Mouse (Mus musculus) kidney, postnatal 36 days (tissue): ENCODE measurements around the gene 2610002M06Rik.

ENCODE experiments used
- DNase-seq, 2 experiments: peaks; one replicate each; pipeline ENCODE4 v3.0.0; 2021 to 2022; ENCODE audit warnings: mixed read lengths in 2 of 2

Gene 2610002M06Rik

DNA sequence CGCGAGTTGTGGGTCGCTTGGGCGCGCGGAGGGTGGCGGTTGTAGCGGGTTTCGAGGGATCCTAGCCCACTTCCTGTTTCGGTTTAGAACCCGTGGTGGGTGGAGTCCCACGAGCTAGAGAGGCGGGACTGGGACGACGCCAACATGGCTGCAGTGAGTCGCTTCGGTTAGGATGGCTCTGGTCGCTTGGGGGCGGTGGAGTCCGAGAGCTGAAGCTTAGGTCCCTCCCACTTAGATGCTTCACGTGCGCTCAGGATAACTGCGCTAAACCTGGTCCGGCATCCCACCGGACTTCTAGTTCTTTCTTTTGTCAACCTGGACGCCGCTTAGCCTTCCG, at the start of gene 2610002M06Rik:
Gene 2610002M06Rik (minus strand): TSS at position 117 of the 337 bp plus-strand sequence.
- DNase-seq = peak; percentile 90 to 94

DNA sequence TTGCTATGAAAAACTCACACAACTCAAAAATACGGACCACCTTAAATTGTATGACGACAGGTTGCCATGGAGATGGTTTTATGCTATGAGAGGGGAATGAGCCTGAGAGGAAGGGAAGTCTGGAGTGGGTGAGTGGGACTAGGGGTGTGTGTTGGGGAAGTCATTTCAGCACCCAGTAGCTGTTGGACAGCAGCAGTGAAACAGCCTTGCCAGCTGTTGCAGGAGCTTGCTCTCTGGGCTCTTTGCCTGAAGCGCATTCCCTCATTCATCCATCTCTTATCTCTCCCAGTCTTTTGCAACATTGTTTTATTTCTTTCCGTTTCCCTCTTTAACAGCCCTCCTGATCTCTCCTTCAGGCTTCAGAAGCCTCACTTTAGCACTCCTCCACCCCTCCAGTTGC, 42.0 kb upstream of the 2610002M06Rik start:
- no peak for DNase-seq

DNA sequence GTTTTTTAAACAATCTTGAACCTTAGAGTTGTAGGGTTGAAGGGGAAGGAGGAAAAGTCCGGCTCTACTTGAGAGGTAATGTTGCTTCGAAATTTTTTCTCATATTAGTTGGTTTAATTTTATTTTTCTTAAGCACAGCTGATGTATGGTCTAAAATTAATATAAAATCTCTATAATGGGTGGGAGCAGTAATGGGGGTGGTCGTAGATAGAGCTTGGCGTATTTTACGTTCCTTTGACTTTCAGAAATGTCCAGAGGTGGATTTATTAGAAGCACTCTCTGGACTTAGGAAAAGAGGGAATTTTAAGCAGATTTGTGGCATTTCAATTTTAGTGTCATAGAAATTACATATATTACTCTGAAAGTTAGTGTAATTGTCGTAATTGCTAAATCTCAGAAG, 592 bp upstream of the 2610002M06Rik start:
- no peak for DNase-seq

DNA sequence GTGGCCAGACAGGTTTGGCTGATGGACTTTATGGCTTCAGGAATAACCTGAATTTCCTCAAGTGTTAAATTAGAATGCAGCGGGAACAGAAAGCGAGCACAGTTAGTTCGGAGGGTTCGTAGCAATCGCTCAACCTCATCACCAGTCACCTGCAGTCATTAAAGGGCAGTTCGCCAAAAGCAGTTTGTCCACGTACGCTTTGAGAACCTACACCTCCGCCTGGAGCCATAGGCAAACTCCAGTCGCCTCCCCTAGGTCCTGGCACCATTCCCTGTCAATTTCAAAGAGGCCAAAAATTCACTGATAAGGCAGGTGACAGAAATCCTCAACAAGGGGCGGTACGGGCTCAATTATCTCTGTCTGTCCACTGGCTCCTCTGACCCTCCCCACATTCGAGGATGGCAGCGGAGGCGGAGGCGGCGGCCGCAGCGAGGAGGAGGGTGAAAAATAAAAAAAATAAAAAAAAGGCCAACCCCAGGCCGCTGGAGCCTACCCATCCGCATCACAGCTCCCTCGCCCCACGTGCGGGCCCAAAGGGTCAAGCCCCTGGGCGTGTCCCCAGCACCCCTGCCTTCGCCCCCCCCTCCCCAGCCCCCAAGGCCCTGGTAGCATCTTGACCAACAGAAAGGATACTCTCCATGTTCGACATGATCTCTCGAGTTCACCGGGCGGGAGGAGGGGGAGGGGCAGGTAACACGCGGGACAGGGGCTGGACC, 474 bp downstream of the 2610002M06Rik start:
- peak; percentile 40 to 50 for DNase-seq

DNA sequence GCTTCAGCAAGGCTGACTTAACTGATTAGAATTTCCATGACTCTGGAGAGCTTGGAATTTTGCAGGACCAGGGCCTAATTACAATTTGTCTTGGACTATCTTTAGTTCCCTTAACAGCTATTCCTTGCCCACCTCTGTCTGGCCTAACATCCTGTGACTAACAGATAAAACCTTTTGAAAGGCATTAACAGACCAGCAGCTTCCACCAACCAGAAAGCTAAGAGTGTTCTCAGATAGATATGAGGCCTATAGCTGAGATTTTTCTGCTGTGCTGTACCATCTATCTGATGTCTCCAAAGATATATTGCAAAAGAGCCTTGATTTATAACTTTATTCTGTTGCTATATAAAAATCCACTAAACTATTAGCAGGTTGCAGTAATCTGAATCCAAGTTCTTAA, 4.0 kb downstream of the 2610002M06Rik start:
- DNase-seq = no peak

DNA sequence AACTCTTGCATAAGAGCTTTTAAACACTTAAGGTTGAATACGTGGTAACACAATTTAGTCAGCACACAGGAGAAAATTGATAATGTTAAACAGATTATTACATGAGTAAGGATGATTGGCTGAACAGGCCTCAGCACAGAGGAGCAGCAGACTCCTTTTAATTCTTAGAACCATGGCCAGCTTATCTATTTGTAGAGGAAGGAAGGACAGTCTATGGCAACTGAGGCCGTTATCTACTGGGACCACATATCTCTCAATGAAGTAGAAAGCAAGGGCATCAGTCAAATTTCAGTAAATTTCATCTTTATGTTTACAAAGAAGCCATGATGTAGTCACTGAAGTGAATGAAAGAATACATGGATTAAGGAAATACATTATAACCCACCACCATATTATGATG, 19.2 kb downstream of the 2610002M06Rik start:
- no peak for DNase-seq

DNA sequence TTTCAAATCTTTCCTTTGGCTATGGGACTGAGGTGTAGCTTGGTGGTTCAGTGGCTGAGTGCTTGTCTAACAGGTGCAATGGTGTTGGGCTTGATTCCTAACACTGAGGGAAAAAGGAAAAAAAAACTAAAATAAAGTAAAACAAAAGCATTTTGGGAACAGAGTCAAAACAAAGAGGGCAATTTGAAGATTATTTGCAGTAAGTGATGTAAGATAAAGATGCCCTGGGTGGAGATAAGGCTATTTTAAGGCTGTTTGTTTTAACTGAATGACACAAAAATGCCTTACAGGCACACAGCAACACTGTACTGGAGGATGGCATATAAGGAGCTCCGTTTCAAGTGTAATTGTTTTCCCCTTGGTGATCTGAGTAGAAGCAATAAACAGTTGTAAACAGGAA, 20.3 kb downstream of the 2610002M06Rik start:
- DNase-seq = no peak

DNA sequence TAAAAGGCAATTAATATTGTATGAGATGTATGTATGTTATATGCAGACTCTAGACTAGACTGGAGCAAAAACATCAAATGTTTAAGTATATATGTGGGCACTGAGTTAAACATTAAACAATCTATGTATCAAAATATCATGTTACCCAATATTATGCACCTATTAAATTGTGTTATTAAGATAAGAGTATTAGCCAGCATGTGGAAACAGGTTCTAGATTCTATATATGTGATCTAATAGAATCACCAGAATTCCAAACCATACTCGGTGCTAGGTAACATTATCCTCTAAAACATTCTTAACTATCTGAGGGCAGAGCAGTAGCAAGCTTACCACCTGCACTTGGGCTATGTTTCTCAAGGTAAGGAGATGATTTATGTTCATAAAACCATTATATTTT, 23.8 kb downstream of the 2610002M06Rik start, which contains the start of gene Tent5d:
Gene Tent5d (plus strand): TSS at position 301 of the 400 bp plus-strand sequence.
- no peak for DNase-seq

DNA sequence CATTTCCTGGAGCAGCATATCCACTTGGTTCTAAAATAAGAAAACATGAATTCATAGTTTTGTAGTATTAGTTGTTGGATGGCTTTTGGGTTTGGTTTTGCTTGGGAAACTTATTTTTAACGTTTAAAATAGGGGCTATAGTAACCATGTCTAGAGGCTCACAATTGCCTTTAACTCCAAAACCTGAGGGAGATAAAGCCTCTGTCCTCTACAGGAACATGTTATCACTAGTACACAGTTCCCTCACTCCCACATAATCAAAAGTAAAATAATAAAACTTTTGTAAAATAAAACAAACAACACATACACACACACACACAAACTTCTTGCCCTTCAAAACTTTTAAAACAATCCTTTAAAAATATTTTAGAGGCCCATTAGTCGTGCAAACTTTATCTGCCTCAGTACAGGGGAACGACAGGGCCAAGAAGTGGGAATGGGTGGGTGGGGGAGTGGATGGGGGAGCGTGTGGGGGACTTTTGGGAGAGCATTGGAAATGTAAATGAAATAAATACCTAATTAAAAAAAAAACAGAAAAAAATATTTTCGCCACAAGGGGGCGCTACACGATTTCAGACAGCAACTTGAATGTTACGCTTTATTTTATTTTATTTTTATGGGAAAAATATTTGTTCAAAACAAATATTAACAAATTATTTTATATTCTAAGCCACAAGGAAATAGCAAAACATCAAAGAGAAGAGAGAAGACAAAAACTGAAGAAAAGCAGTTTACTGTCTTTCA, 25.2 kb downstream of the 2610002M06Rik start:
- no peak for DNase-seq

DNA sequence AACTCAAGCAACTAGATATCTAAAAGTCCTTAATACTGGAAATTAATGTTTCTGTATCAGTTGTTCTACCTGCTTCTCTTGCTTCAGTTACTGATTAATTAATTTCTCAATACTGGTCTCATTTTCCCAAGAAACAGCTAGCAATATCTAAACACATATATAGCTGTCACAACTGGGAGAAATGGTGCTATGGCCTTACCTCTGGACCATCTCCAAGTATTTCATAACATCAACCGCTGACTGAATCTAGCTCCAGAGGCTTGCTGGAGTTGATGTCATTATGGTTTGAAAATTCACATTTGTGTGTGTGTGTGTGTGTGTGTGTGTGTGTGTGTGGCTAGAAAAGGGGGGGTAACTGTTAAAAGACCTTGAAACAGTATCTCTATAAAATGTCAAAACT, 26.0 kb downstream of the 2610002M06Rik start:
- no peak for DNase-seq

DNA sequence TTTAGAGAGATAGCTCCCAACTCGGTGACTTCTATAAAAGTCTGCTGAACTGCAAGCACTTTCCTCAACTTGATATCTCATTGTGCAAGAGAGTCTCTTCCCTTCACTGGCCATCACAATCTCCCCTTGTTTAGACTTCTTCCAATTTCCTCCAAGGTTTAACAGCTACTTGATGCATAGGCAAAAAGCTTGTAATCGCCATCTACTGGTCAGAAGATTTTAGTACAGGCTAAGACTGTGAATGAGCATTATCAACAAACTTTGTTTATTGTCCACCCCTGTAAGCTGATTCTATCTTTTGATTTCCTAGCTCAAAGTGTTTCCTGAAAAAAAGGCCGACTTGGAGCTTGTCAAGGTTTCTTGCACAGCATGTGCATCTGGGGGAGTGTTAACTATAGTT, 48.2 kb downstream of the 2610002M06Rik start:
- no peak for DNase-seq
